8 mouse cellular contexts compared by ENCODE assay signal in the genomic region with DNA sequence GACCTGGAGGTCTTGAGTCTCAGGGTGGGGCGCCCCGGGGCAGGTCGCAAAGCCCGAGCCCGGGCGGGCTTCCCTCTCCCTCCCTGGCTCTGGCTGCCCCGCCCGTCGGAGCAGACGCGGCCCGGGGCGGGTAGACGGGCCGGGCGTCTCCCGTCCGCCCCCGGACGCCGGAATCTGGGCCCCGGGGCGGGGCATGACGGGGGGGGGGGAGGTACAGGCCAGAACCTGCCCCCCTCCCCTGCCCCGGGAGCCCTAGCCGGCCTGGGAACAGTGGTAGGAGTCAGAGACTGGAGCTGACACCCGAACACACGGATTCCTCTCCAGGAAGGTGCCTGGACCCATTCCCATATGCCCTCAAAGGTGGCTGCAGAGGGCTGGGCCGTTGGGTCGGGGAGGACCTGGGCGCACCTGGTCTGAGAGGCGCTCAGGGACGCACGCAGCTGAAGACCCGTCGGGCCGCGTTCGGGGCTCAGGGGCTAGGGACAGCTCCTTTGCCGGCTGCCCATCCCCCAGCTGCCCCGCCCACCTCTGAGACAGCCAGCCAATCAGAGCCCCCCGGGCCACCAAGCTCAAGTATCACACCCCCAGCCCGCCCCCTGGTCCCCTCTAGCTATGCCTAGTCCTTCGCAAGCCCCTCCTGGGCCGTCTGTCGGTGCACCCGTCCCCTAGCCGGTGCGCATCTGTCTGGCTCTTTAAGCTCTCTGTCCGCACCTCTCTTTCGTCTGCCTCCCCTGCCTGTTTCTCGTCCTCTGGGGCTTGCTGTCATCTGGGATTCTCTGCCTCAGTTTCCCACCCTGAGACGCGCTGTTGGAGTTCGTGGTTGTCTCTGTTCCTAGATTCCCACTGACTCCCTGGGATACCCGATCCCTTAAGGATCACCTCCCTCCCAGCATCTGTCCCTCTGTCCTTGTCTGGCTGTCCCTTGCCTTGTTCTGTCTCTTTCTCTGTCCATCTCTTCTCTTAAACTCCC. TPM values are rescaled to one million over a fixed set of nuclear protein-coding genes. Genes with fewer than 3 reads are reported as not detected.
DNase-seq lines count a peak whose midpoint lies in the region; ATAC-seq lines count a peak whose summit lies in the region.

No protein-coding gene starts in this region.

- peak overlapping the region; percentile 54 for H3K27ac ChIP-seq in embryonic facial prominence, embryonic 10.5 days (replicated peaks)
- no peak overlapping the region for H3K27ac ChIP-seq in heart, embryonic 14.5 days (replicated peaks in 1 of 2; ENCODE audit: control insufficient read depth in 1 of 2, insufficient read depth in 1 of 2, low read depth in 2 of 2, low read length in 2 of 2)
- no peak overlapping the region for H3K27ac ChIP-seq in kidney, embryonic 15.5 days

- 1% methylated on average over 51 of the region's 56 CpGs for WGBS in embryonic facial prominence, embryonic 10.5 days
- 2% methylated on average over 33 of the region's 56 CpGs for whole genome bisulfite sequencing in heart, embryonic 14.5 days
- WGBS in kidney, embryonic 15.5 days = under 1% methylated on average over 55 of the region's 56 CpGs

- H3K4me3 ChIP-seq in embryonic facial prominence, embryonic 10.5 days = peak overlapping the region; percentile 49
- peak overlapping the region; percentile 13 to 32; a peak in 3 of 4 replicates for H3K4me3 ChIP-seq in heart, embryonic 14.5 days (ENCODE audit: control insufficient read depth in 1 of 2, insufficient read depth in 1 of 2, low read depth in 1 of 2, low read length in 2 of 2)
- H3K4me3 ChIP-seq in kidney, embryonic 15.5 days (replicated peaks) = peak overlapping the region; percentile 34

- H3K36me3 ChIP-seq in embryonic facial prominence, embryonic 10.5 days (replicated peaks) = no peaks in the 10 kb centered on the region
- no peaks in the 10 kb centered on the region for H3K36me3 ChIP-seq in heart, embryonic 14.5 days (ENCODE audit: control insufficient read depth, insufficient read depth, low read length)
- H3K36me3 ChIP-seq in kidney, embryonic 15.5 days = no peaks in the 10 kb centered on the region
- no peaks in the 10 kb centered on the region for H3K36me3 ChIP-seq in splenic B cell, adult 2 months (ENCODE audit: control insufficient read depth, insufficient read depth, low read length, poor library complexity, severe bottlenecking)

- peak overlapping the region; percentile 57 for H3K4me2 ChIP-seq in heart, embryonic 14.5 days (ENCODE audit: low read length)
- H3K4me2 ChIP-seq in kidney, embryonic 15.5 days = peak overlapping the region; percentile 53

- 0 out of 2 replicates have a peak overlapping the region, but pooled peaks have one; percentile 11 for H3K9ac ChIP-seq in heart, embryonic 14.5 days (ENCODE audit: low read length)
- H3K9ac ChIP-seq in kidney, embryonic 15.5 days = peak overlapping the region; percentile 14; the same call in 1 of the 2 replicates

- peak; percentile 27; the same call in 1 of the 2 replicates for ATAC-seq in heart, embryonic 14.5 days (ENCODE audit: insufficient number of reproducible peaks, insufficient read depth, low FRiP score, low read depth)
- peak; percentile 82 for ATAC-seq in kidney, embryonic 15.5 days (replicated peaks; ENCODE audit: low FRiP score)

- DNase-seq in ovary, adult 18-20 months (ENCODE audit: low spot score) = peak; percentile 22
- no peak for DNase-seq in ovary, postnatal 10 days (ENCODE audit: low spot score)
- DNase-seq in embryonic facial prominence, embryonic 10.5 days (ENCODE audit: low spot score) = peak; percentile 92
- DNase-seq in lung, postnatal 14 days = peak; percentile 70
- peak; percentile 41 for DNase-seq in splenic B cell, adult 2 months (ENCODE audit: low read depth, low spot score)
- no peak for DNase-seq in adipocyte (ENCODE audit: low spot score)

- peaks cover 65% of the 10 kb centered on the region for H3K27me3 ChIP-seq in embryonic facial prominence, embryonic 10.5 days (replicated peaks; ENCODE audit: low read depth, poor library complexity, severe bottlenecking)
- peaks cover 70% of the 10 kb centered on the region for H3K27me3 ChIP-seq in heart, embryonic 14.5 days (ENCODE audit: control insufficient read depth, insufficient read depth, low read length)
- peaks cover 60% of the 10 kb centered on the region for H3K27me3 ChIP-seq in kidney, embryonic 15.5 days
- H3K27me3 ChIP-seq in splenic B cell, adult 2 months (ENCODE audit: control insufficient read depth, insufficient read depth, low read length, poor library complexity, severe bottlenecking) = no peaks in the 10 kb centered on the region; the same call in 1 of the 2 replicates

- no peaks in the 10 kb centered on the region for H3K9me3 ChIP-seq in embryonic facial prominence, embryonic 10.5 days
- no peaks in the 10 kb centered on the region for H3K9me3 ChIP-seq in heart, embryonic 14.5 days (ENCODE audit: control insufficient read depth, low read length)
- no peaks in the 10 kb centered on the region for H3K9me3 ChIP-seq in kidney, embryonic 15.5 days (replicated peaks)

- H3K4me1 ChIP-seq in embryonic facial prominence, embryonic 10.5 days = peaks cover 37% of the 10 kb centered on the region
- H3K4me1 ChIP-seq in heart, embryonic 14.5 days (ENCODE audit: control insufficient read depth in 2 of 2, insufficient read depth in 2 of 2, low read length in 2 of 2) = peaks cover 4 to 12% of the 10 kb centered on the region in 2 experiments; a peak in 2 of 4 replicates
- peaks cover 33% of the 10 kb centered on the region for H3K4me1 ChIP-seq in kidney, embryonic 15.5 days

RNA-seq across cellular contexts. Expression of gene Il11, which starts 5.5 kb away (rescaled TPM):
- polyA plus RNA-seq in embryonic facial prominence, embryonic 10.5 days (2016; fragmentation: Nextera tagmentation; extraction: Ambion mirVana) = 0.15 and 0.19 TPM in 2 replicates
- not detected in 2 replicates for polyA plus RNA-seq in heart, embryonic 14.5 days (2014; fragmentation: Nextera tagmentation; extraction: Ambion mirVana)
- polyA plus RNA-seq in kidney, embryonic 15.5 days (2015; fragmentation: Nextera tagmentation; extraction: Ambion mirVana) = 0.27 and 0.30 TPM in 2 replicates

RNA-seq across cellular contexts. Expression of gene Tmem190, which starts 5.6 kb away (rescaled TPM):
- not detected in 2 replicates for polyA plus RNA-seq in embryonic facial prominence, embryonic 10.5 days (2016; fragmentation: Nextera tagmentation; extraction: Ambion mirVana)
- polyA plus RNA-seq in heart, embryonic 14.5 days (2014; fragmentation: Nextera tagmentation; extraction: Ambion mirVana) = not detected in 2 replicates
- 1.0 TPM in 1 of 2 replicates, not detected in the other for polyA plus RNA-seq in kidney, embryonic 15.5 days (2015; fragmentation: Nextera tagmentation; extraction: Ambion mirVana)

RNA-seq across cellular contexts. Expression of gene Fam71e2, which starts 6.0 kb away (rescaled TPM):
- not detected in 2 replicates for polyA plus RNA-seq in embryonic facial prominence, embryonic 10.5 days (2016; fragmentation: Nextera tagmentation; extraction: Ambion mirVana)
- polyA plus RNA-seq in heart, embryonic 14.5 days (2014; fragmentation: Nextera tagmentation; extraction: Ambion mirVana) = not detected in 2 replicates
- not detected in 2 replicates for polyA plus RNA-seq in kidney, embryonic 15.5 days (2015; fragmentation: Nextera tagmentation; extraction: Ambion mirVana)

RNA-seq across cellular contexts. Expression of gene Tmem238, which starts 12.3 kb away (rescaled TPM):
- polyA plus RNA-seq in embryonic facial prominence, embryonic 10.5 days (2016; fragmentation: Nextera tagmentation; extraction: Ambion mirVana) = 4.1 and 4.2 TPM in 2 replicates
- polyA plus RNA-seq in heart, embryonic 14.5 days (2014; fragmentation: Nextera tagmentation; extraction: Ambion mirVana) = 3.0 and 3.7 TPM in 2 replicates
- polyA plus RNA-seq in kidney, embryonic 15.5 days (2015; fragmentation: Nextera tagmentation; extraction: Ambion mirVana) = 12.9 and 14.1 TPM in 2 replicates

RNA-seq across cellular contexts. Expression of gene Rpl28, which starts 15.5 kb away (rescaled TPM):
- polyA plus RNA-seq in embryonic facial prominence, embryonic 10.5 days (2016; fragmentation: Nextera tagmentation; extraction: Ambion mirVana) = 386 and 403 TPM in 2 replicates
- 179 and 188 TPM in 2 replicates for polyA plus RNA-seq in heart, embryonic 14.5 days (2014; fragmentation: Nextera tagmentation; extraction: Ambion mirVana)
- polyA plus RNA-seq in kidney, embryonic 15.5 days (2015; fragmentation: Nextera tagmentation; extraction: Ambion mirVana) = 391 and 408 TPM in 2 replicates

Comparison
In these comparisons a context has a peak if more than half of its experiments do, and no peak if none do; other contexts are left out.
1. DNase-seq: peak in ovary, adult 18-20 months (single experiment), embryonic facial prominence, embryonic 10.5 days (single experiment), lung, postnatal 14 days (single experiment) and splenic B cell, adult 2 months (single experiment); none in ovary, postnatal 10 days (single experiment) and adipocyte (single experiment).
2. Peak in every context shown above with its lines, with median percentiles within 50 percentile points of each other: H3K4me3 ChIP-seq.